Comparison of ENCODE assay signal across 9 mouse cellular contexts in the genomic region with DNA sequence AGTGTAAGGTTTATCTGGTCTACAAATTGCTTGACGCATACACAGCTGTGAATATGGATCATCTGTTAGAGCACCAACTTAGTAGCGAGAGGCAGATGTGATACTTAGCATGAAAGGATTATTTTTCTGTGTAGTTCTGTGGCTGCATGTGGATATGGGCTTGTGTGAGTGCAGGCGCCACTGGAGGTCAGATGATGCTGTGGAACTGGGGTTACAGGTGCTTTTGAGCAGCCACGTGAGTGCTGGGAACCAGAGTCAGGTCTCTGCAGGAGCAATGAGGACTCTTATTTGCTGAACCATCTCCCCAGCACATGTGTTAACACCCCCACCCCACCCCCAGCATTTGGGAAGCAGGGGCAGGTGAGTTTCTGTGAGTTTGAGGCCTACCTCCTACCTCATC. TPM values are rescaled to one million over a fixed set of nuclear protein-coding genes. Genes with fewer than 3 reads are reported as not detected.
A peak's percentile ranks its signal among the peaks of the same experiment; 100 is the strongest.
DNase-seq lines count a peak whose midpoint lies in the region; ATAC-seq and TF ChIP-seq lines count a peak whose summit lies in the region.
"Had no signal": no experiment of that assay in that cellular context is flagged by ENCODE, and none has a peak within 500 bp of the region (broad histone marks: within the 10 kb centered on the region; RNA-seq: fewer than 3 reads in every experiment).

No protein-coding gene starts in this region.

- peaks cover 25% of the 10 kb centered on the region for H3K36me3 ChIP-seq in heart, postnatal 0 days (replicated peaks; ENCODE audit: control insufficient read depth, insufficient read depth, low read length)
- H3K36me3 ChIP-seq in hindbrain, embryonic 15.5 days = peaks cover 14% of the 10 kb centered on the region
- peaks cover 15% of the 10 kb centered on the region for H3K36me3 ChIP-seq in midbrain, embryonic 15.5 days (replicated peaks)

- ATAC-seq in heart, postnatal 0 days (ENCODE audit: insufficient read depth, low read depth) = no peak
- no peak for ATAC-seq in hindbrain, embryonic 15.5 days (ENCODE audit: low FRiP score, low read depth)
- no peak for ATAC-seq in midbrain, embryonic 15.5 days (replicated peaks)
- ATAC-seq: Patski had no signal

- H3K9me3 ChIP-seq in heart, postnatal 0 days (replicated peaks; ENCODE audit: control insufficient read depth, low read length) = no peaks in the 10 kb centered on the region
- H3K9me3 ChIP-seq in hindbrain, embryonic 15.5 days = no peaks in the 10 kb centered on the region
- H3K9me3 ChIP-seq in midbrain, embryonic 15.5 days = no peaks in the 10 kb centered on the region

- 48% methylated on average over 4 of the region's 4 CpGs for WGBS in heart, postnatal 0 days
- 32% methylated on average over 4 of the region's 4 CpGs for WGBS in bone marrow, adult 2 months
- WGBS in hindbrain, embryonic 15.5 days = 66% methylated on average over 4 of the region's 4 CpGs
- WGBS in midbrain, embryonic 15.5 days = 55% methylated on average over 4 of the region's 4 CpGs

- H3K9ac ChIP-seq in heart, postnatal 0 days (replicated peaks; ENCODE audit: low read depth, low read length) = peak overlapping the region; percentile 61; the same call in 1 of the 2 replicates
- peak overlapping the region; percentile 64; the same call in 1 of the 2 replicates for H3K9ac ChIP-seq in hindbrain, embryonic 15.5 days
- H3K9ac ChIP-seq in midbrain, embryonic 15.5 days = no peak overlapping the region

- DNase-seq in heart, postnatal 0 days (ENCODE audit: low spot score) = no peak
- no peak for DNase-seq in heart, adult 11 months
- DNase-seq in urinary bladder, adult 18-20 months (ENCODE audit: low spot score in 2 of 2) = no peak
- no peak for DNase-seq in kidney, postnatal 4 days
- DNase-seq in thymus, postnatal 25 days = no peak

- no peak for TF ChIP-seq EP300 in heart, postnatal 0 days (IDR thresholded peaks at IDR 0.05; ENCODE audit: low read depth)

- H3K4me3 ChIP-seq in heart, postnatal 0 days (ENCODE audit: low read depth, low read length) = peak overlapping the region; percentile 70
- peak overlapping the region; percentile 92 for H3K4me3 ChIP-seq in bone marrow, adult 2 months (replicated peaks; ENCODE audit: control insufficient read depth, low read depth, low read length)
- peak overlapping the region; percentile 73 for H3K4me3 ChIP-seq in hindbrain, embryonic 15.5 days
- peak overlapping the region; percentile 81 for H3K4me3 ChIP-seq in midbrain, embryonic 15.5 days

- TF ChIP-seq CTCF in heart, postnatal 0 days (IDR thresholded peaks at IDR 0.05; ENCODE audit: low read depth) = no peak
- TF ChIP-seq CTCF in bone marrow, adult 2 months (IDR thresholded peaks at IDR 0.05; ENCODE audit: control insufficient read depth, insufficient read depth, low read length) = no peak

- no peak for TF ChIP-seq POLR2A in bone marrow, adult 2 months (IDR thresholded peaks at IDR 0.05; ENCODE audit: borderline replicate concordance, control insufficient read depth, low read depth, low read length)

- H3K27me3 ChIP-seq in heart, postnatal 0 days (ENCODE audit: control insufficient read depth, insufficient read depth, low read length) = no peaks in the 10 kb centered on the region
- H3K27me3 ChIP-seq in hindbrain, embryonic 15.5 days = no peaks in the 10 kb centered on the region
- H3K27me3 ChIP-seq in midbrain, embryonic 15.5 days (replicated peaks) = no peaks in the 10 kb centered on the region
- H3K27me3 ChIP-seq: Patski had no signal

- peak overlapping the region; percentile 63 for H3K4me2 ChIP-seq in heart, postnatal 0 days (ENCODE audit: low read depth, low read length)
- H3K4me2 ChIP-seq in hindbrain, embryonic 15.5 days = peak overlapping the region; percentile 82
- peak overlapping the region; percentile 69 for H3K4me2 ChIP-seq in midbrain, embryonic 15.5 days

- no peak overlapping the region for H3K27ac ChIP-seq in heart, postnatal 0 days (ENCODE audit: low read depth)
- H3K27ac ChIP-seq in bone marrow, adult 2 months (ENCODE audit: control insufficient read depth, insufficient read depth, low read depth, low read length, poor library complexity) = no peak overlapping the region
- no peak overlapping the region for H3K27ac ChIP-seq in hindbrain, embryonic 15.5 days (replicated peaks)
- no peak overlapping the region for H3K27ac ChIP-seq in midbrain, embryonic 15.5 days

- H3K4me1 ChIP-seq in heart, postnatal 0 days (ENCODE audit: control insufficient read depth, insufficient read depth) = 0 out of 2 replicates have a peak, but pooled peaks cover 9% of the 10 kb centered on the region
- H3K4me1 ChIP-seq in bone marrow, adult 2 months (ENCODE audit: control insufficient read depth, insufficient read depth, low read length) = peaks cover 5% of the 10 kb centered on the region; the same call in 1 of the 2 replicates
- peaks cover 17% of the 10 kb centered on the region for H3K4me1 ChIP-seq in hindbrain, embryonic 15.5 days (replicated peaks)
- peaks cover 14% of the 10 kb centered on the region for H3K4me1 ChIP-seq in midbrain, embryonic 15.5 days

RNA-seq across cellular contexts. Expression of a gene that starts 1.1 kb away (rescaled TPM):
- total RNA-seq in heart, postnatal 0 days (2014; rRNA removed; ENCODE audit: low replicate concordance) = 148 and 149 TPM in 2 replicates
- 156 and 159 TPM in 2 replicates for polyA plus RNA-seq in heart, postnatal 0 days (2015; fragmentation: Nextera tagmentation; extraction: Ambion mirVana)
- 11.1 and 16.4 TPM in 2 replicates for polyA plus RNA-seq in bone marrow, adult 2 months (2011; ENCODE audit: insufficient read depth, insufficient read length, low replicate concordance, missing spikeins)
- 113 and 115 TPM in 2 replicates for polyA plus RNA-seq in hindbrain, embryonic 15.5 days (2015; fragmentation: Nextera tagmentation; extraction: Ambion mirVana)
- polyA plus RNA-seq in midbrain, embryonic 15.5 days (2015; fragmentation: Nextera tagmentation; extraction: Ambion mirVana) = 98.7 and 104 TPM in 2 replicates

RNA-seq across cellular contexts. Expression of a gene that starts 28.1 kb away (rescaled TPM):
- total RNA-seq in heart, postnatal 0 days (2014; rRNA removed; ENCODE audit: low replicate concordance) = 21.0 and 35.6 TPM in 2 replicates
- 7.8 and 9.3 TPM in 2 replicates for polyA plus RNA-seq in heart, postnatal 0 days (2015; fragmentation: Nextera tagmentation; extraction: Ambion mirVana)
- 6.2 and 8.3 TPM in 2 replicates for polyA plus RNA-seq in bone marrow, adult 2 months (2011; ENCODE audit: insufficient read depth, insufficient read length, low replicate concordance, missing spikeins)
- polyA plus RNA-seq in hindbrain, embryonic 15.5 days (2015; fragmentation: Nextera tagmentation; extraction: Ambion mirVana) = 61.3 and 73.9 TPM in 2 replicates
- 82.5 and 82.6 TPM in 2 replicates for polyA plus RNA-seq in midbrain, embryonic 15.5 days (2015; fragmentation: Nextera tagmentation; extraction: Ambion mirVana)
